Mouse (Mus musculus) forebrain, embryonic 15.5 days (tissue): Measurements from ENCODE around the gene Prpf18. TPM values are rescaled to one million over a fixed set of nuclear protein-coding genes. Genes with fewer than 3 reads are reported as not detected.
"Not testable (repeated sequence)": the region's sequence is repeated elsewhere in the genome, so short reads cannot be mapped to it uniquely, and the experiment has no call there.

ENCODE experiments used
- ATAC-seq: fragments of 200-750 bp; cut with Nextera tagmentation; replicated peaks from 2 replicates; pipeline ENCODE4 v1.8.0; 2017; ENCODE audit warnings: mild to moderate bottlenecking, moderate TSS enrichment, moderate library complexity
- H3K27ac ChIP-seq: fragments of 300-500 bp; sonication (generic); replicated peaks from 2 replicates; pipeline ENCODE4 v1.5.1; 2015; ENCODE audit warnings: mild to moderate bottlenecking, inconsistent platforms
- H3K27me3 ChIP-seq: fragments of 300-500 bp; sonication (generic); 2 replicates; pipeline ENCODE4 v1.6.1; 2015; ENCODE audit warnings: inconsistent platforms
- H3K36me3 ChIP-seq: fragments of 300-500 bp; sonication (generic); 2 replicates; pipeline ENCODE4 v1.6.1; 2015; ENCODE audit warnings: mild to moderate bottlenecking, inconsistent platforms
- H3K4me1 ChIP-seq: fragments of 300-500 bp; sonication (generic); 2 replicates; pipeline ENCODE4 v1.6.1; 2015; ENCODE audit warnings: inconsistent platforms
- H3K4me2 ChIP-seq: fragments of 300-500 bp; sonication (generic); replicated peaks from 2 replicates; pipeline ENCODE4 v1.6.1; 2015; ENCODE audit warnings: mild to moderate bottlenecking, inconsistent platforms
- H3K4me3 ChIP-seq: fragments of 300-500 bp; sonication (generic); 2 replicates; pipeline ENCODE4 v1.5.1; 2015; ENCODE audit warnings: mild to moderate bottlenecking, inconsistent platforms
- H3K9ac ChIP-seq: fragments of 300-500 bp; sonication (generic); replicated peaks from 2 replicates; pipeline ENCODE4 v1.6.1; 2015; ENCODE audit warnings: mild to moderate bottlenecking, inconsistent platforms
- H3K9me3 ChIP-seq: fragments of 300-500 bp; sonication (generic); 2 replicates; pipeline ENCODE4 v1.6.1; 2016; ENCODE audit warnings: inconsistent platforms
- WGBS: fragments of 180-500 bp; shearing (Covaris S2); methylation state at CpG from one replicate; pipeline ENCODE4 v1.1.7; 2015; ENCODE audit warnings: mixed read lengths; 5-methylcytosine and 5-hydroxymethylcytosine counted together
- polyA plus RNA-seq: library from polyadenylated mRNA; unstranded; fragments of >200 nt; fragmentation: Nextera tagmentation; extraction: Ambion mirVana; gene quantifications from 2 replicates; pipeline ENCODE4 v1.2.1, GENCODE M21; 2015

Prpf18 gene
- polyA plus RNA-seq, 1 experiment from 2014 or later: 55.2 TPM

- WGBS: 95% methylated on average over 10 of the region's 10 CpGs
- no peaks in the 10 kb centered on the region for H3K9me3 ChIP-seq
- H3K4me3 ChIP-seq: no peak overlapping the region
- peaks cover 54% of the 10 kb centered on the region for H3K36me3 ChIP-seq
- ATAC-seq: no peak
- H3K4me2 ChIP-seq: no peak overlapping the region
- H3K4me1 ChIP-seq: no peaks in the 10 kb centered on the region
- no peak overlapping the region for H3K9ac ChIP-seq
- H3K27ac ChIP-seq: no peak overlapping the region
- H3K27me3 ChIP-seq: no peaks in the 10 kb centered on the region
These were observed 21.6 kb downstream of the Prpf18 start for GRCm38 (mm10) chr2:4630197-4630835.

DNA sequence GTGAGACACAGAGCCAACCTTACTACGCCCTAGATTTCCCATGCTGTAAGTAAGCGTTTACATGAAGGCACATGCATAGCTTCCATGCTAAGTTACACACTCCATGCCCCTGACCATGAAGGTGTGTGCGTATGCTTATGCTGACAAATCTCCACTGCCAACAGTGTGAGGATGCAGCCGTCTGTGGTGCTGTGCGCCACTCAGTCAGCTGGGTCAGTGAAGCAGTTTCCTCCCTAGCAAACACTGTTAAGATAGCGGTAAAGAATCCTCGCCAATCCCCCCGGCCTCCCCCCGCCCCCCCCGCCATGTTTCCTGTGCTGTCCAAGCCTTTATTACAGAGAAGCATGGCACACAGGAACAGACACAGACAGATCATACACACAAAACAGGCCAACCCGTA lies 22.4 kb downstream of the Prpf18 start:
- Histone ChIP-seq H3K27ac (no peak overlapping the region), H3K4me1 (no peaks in the 10 kb centered on the region), H3K9me3 (no peaks in the 10 kb centered on the region), H3K9ac (no peak overlapping the region), H3K36me3 (peaks cover 46% of the 10 kb centered on the region), H3K4me3 (no peak overlapping the region), H3K27me3 (no peaks in the 10 kb centered on the region), H3K4me2 (no peak overlapping the region)
- ATAC-seq: no peak
- WGBS: 91% methylated on average over 11 of the region's 11 CpGs

- no peak overlapping the region for H3K27ac ChIP-seq
- no peaks in the 10 kb centered on the region for H3K27me3 ChIP-seq
- H3K9me3 ChIP-seq: no peaks in the 10 kb centered on the region
- H3K4me3 ChIP-seq: no peak overlapping the region
- no peak for ATAC-seq
- no peak overlapping the region for H3K4me2 ChIP-seq
- no peak overlapping the region for H3K9ac ChIP-seq
- 94% methylated on average over 2 of the region's 2 CpGs for WGBS
- H3K4me1 ChIP-seq: no peaks in the 10 kb centered on the region
- peaks cover 48% of the 10 kb centered on the region for H3K36me3 ChIP-seq
These were observed 23.0 kb downstream of the Prpf18 start for GRCm38 (mm10) chr2:4628920-4629319.

GRCm38 (mm10) chr2:4626911-4627310 lies 25.0 kb downstream of the Prpf18 start:
- WGBS: 93% methylated on average over 3 of the region's 3 CpGs
- Histone ChIP-seq H3K9me3 (no peaks in the 10 kb centered on the region), H3K27me3 (no peaks in the 10 kb centered on the region), H3K4me3 (no peak overlapping the region), H3K9ac (no peak overlapping the region), H3K27ac (no peak overlapping the region), H3K4me1 (no peaks in the 10 kb centered on the region), H3K4me2 (no peak overlapping the region), H3K36me3 (peaks cover 42% of the 10 kb centered on the region)
- no peak for ATAC-seq

- H3K9ac ChIP-seq: no peak overlapping the region
- no peak overlapping the region for H3K4me2 ChIP-seq
- no peaks in the 10 kb centered on the region for H3K9me3 ChIP-seq
- H3K27me3 ChIP-seq: no peaks in the 10 kb centered on the region
- H3K4me3 ChIP-seq: no peak overlapping the region
- ATAC-seq: no peak
- no peaks in the 10 kb centered on the region for H3K4me1 ChIP-seq
- 0 out of 2 replicates have a peak overlapping the region, but pooled peaks have one; percentile 3 for H3K27ac ChIP-seq
- 83% methylated on average over 3 of the region's 3 CpGs for WGBS
- peaks cover 19% of the 10 kb centered on the region for H3K36me3 ChIP-seq
These were observed 30.4 kb downstream of the Prpf18 start for GRCm38 (mm10) chr2:4621471-4621985.

DNA sequence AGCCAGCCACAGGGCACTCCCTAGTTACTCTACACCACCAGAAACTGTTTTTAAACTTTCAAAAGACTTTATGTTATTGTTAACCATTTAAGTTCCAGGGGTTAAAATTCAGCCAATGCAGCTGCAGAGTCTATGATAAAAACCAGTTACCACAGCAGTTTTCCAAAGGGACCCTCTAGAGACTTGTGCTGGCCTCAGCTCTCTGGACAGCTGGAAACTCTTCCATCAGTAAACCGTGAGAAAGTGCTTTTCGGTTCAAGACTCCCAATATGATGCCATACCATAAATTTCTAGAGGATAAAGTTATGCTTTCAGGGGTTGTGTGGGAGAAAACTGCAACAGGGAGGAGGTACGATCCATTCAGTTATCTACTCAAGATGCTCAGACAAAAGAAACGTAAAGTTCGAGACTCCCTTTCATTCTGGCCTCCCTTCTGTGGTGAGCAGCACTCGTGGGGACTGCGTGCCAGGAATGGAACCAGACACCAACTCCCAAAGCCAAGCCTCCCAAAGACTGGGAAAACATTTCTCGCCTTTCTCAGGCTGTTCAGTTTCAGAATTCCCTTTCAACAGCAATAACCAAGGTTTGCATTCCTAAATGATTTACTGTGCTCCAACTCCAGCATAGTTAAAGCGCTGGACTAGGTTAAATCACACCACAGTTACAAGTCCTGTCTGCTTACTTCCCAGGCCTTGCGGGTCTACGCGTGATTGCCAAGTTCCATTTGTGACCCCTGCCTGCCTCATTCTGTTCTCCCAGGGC lies 31.1 kb downstream of the Prpf18 start:
- no peak for ATAC-seq

DNA sequence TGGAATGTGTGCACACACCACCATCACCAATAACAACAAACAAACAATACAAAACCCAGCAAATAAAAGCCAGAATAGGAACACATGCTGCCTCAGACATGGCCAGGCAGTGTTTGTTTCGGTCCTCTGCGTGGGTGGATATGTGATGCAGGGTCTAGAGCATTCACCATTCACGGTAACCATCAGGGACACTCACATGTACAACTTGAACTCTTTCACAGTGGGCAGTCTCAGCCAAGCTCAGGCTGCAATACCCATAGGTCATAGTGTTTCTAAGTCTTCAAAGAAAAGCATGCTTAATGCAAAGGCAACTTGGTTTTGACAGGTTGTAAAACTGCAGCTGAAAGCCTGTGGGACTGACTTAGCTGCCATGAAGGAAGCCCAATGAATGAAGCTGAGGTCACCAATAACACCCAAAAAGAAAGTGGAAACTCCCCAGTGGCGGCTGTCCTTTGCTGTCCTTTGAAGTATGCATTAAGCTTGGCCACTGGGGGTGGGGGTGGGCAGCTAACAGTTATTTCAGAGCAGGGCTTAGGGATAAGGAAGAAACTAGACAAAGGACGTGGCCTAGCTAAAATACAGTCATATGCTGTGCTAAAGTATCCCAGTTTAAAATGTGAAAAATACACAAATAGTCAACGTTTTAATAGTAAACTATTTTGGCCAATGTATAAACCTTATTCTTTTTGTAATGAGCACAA lies 31.9 kb downstream of the Prpf18 start:
- Histone ChIP-seq H3K4me2 (no peak overlapping the region), H3K36me3 (peaks cover 16% of the 10 kb centered on the region), H3K27me3 (no peaks in the 10 kb centered on the region), H3K27ac (no peak overlapping the region), H3K4me1 (no peaks in the 10 kb centered on the region), H3K9me3 (no peaks in the 10 kb centered on the region), H3K4me3 (no peak overlapping the region), H3K9ac (no peak overlapping the region)
- WGBS: 49% methylated on average over 6 of the region's 6 CpGs
- no peak for ATAC-seq

More for the DNA sequence above, 31.1 kb downstream of the Prpf18 start:
- Histone ChIP-seq H3K4me3 (no peak overlapping the region), H3K36me3 (peaks cover 16% of the 10 kb centered on the region), H3K4me2 (no peak overlapping the region), H3K27ac (0 out of 2 replicates have a peak overlapping the region, but pooled peaks have one; percentile 3), H3K9ac (no peak overlapping the region), H3K4me1 (no peaks in the 10 kb centered on the region), H3K27me3 (no peaks in the 10 kb centered on the region), H3K9me3 (no peaks in the 10 kb centered on the region)
- WGBS: 67% methylated on average over 12 of the region's 12 CpGs

- peaks cover 13% of the 10 kb centered on the region for H3K36me3 ChIP-seq
- ATAC-seq: not testable (repeated sequence)
These were observed 32.8 kb downstream of the Prpf18 start for GRCm38 (mm10) chr2:4619126-4619525.

DNA sequence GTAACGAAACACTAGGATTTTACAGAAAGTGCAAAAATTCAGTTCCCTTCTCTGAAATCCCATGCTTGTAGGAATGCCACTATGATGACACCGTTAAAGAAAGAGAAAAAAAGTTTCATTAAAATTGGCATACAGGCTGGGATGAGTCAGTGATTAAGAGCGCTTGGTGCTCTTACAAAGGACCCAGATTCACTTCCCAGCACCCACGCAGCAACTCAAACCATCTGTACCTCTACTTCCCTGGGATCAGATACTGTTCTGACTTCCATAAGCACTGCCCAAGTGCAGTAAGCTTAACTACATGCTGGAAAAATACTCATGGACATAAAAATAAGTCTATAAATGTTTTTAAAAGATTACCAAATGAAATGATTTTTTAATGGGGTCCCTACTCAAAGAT lies 34.9 kb downstream of the Prpf18 start:
- Histone ChIP-seq H3K4me3 (no peak overlapping the region), H3K9ac (no peak overlapping the region), H3K4me2 (no peak overlapping the region), H3K36me3 (peaks cover 15% of the 10 kb centered on the region), H3K4me1 (no peaks in the 10 kb centered on the region), H3K9me3 (no peaks in the 10 kb centered on the region), H3K27me3 (no peaks in the 10 kb centered on the region), H3K27ac (no peak overlapping the region)
- ATAC-seq: no peak
- 88% methylated on average over 4 of the region's 4 CpGs for WGBS

More at GRCm38 (mm10) chr2:4619126-4619525, 32.8 kb downstream of the Prpf18 start:
- H3K4me2 ChIP-seq, H3K4me1 ChIP-seq, H3K9me3 ChIP-seq, H3K27me3 ChIP-seq, H3K27ac ChIP-seq, H3K4me3 ChIP-seq, H3K9ac ChIP-seq: not testable (repeated sequence)

DNA sequence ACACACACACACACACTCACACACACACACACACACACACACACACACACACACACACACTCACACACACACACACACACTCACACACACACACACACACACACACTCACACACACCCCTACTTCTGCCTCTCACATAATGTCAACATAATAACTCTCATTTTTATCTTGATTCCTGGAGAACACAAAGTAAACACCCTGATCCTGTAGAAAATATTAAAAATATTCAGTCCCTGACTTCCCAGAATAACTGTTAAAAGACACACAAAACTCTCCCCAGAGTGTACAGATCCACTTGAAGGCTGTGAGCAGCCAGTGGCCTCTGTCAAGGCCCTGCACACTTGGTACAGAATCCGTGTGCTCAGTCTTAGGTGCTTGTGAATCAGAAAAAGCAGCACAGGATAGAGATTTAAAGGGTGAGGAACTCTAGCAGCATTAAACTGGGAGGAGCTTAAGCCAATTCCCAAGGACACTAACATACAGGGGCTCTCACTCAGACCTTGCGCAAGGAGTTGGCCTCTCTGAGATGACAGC lies 36.8 kb downstream of the Prpf18 start:
- Histone ChIP-seq H3K9me3 (no peaks in the 10 kb centered on the region), H3K4me3 (no peak overlapping the region), H3K36me3 (peaks cover 31% of the 10 kb centered on the region), H3K4me2 (no peak overlapping the region), H3K4me1 (no peaks in the 10 kb centered on the region), H3K27ac (no peak overlapping the region), H3K9ac (no peak overlapping the region), H3K27me3 (no peaks in the 10 kb centered on the region)
- 84% methylated on average over 2 of the region's 2 CpGs for WGBS
- peak; percentile 51; the same call in 1 of the 2 replicates for ATAC-seq

- H3K9me3 ChIP-seq, H3K4me1 ChIP-seq, H3K9ac ChIP-seq, H3K27me3 ChIP-seq, H3K4me3 ChIP-seq, H3K4me2 ChIP-seq: not testable (repeated sequence)
- Histone ChIP-seq H3K36me3 (peaks cover 38% of the 10 kb centered on the region), H3K27ac (peak overlapping the region; percentile 66)
- peak; percentile 83 for ATAC-seq
- WGBS: 42% methylated on average over 6 of the region's 6 CpGs
These were observed 37.5 kb downstream of the Prpf18 start for GRCm38 (mm10) chr2:4614276-4614929.
